Mouse (Mus musculus) kidney, postnatal 0 days (tissue): Measurements from ENCODE around the gene Cdh24. TPM values are rescaled to one million over a fixed set of nuclear protein-coding genes. Genes with fewer than 3 reads are reported as not detected.

Source experiments
- ATAC-seq: fragments of 200-750 bp; cut with Nextera tagmentation; replicated peaks from 2 replicates; pipeline ENCODE4 v1.8.0; 2017; ENCODE audit warnings: low read depth, moderate number of reproducible peaks, moderate TSS enrichment, moderate library complexity; ENCODE audit not compliant: low FRiP score
- DNase-seq: peaks from one replicate; pipeline ENCODE4 v3.0.0-alpha.2; 2016; ENCODE audit warnings: low spot score
- H3K27ac ChIP-seq: fragments of 300-500 bp; sonication (generic); 2 replicates; pipeline ENCODE4 v1.5.1; 2014; ENCODE audit warnings: mild to moderate bottlenecking
- H3K27me3 ChIP-seq: fragments of 300-500 bp; sonication (generic); 2 replicates; pipeline ENCODE4 v1.6.1; 2014; ENCODE audit warnings: low read length, mixed read lengths; ENCODE audit not compliant: insufficient read depth
- H3K36me3 ChIP-seq: fragments of 300-500 bp; sonication (generic); 2 replicates; pipeline ENCODE4 v1.6.1; 2014; ENCODE audit warnings: low read length, mixed read lengths; ENCODE audit not compliant: insufficient read depth
- H3K4me1 ChIP-seq: fragments of 300-500 bp; sonication (generic); replicated peaks from 2 replicates; pipeline ENCODE4 v1.6.1; 2014; ENCODE audit warnings: antibody characterized with exemption, low read length, mixed read lengths; ENCODE audit not compliant: insufficient read depth
- H3K4me2 ChIP-seq: fragments of 300-500 bp; sonication (generic); 2 replicates; pipeline ENCODE4 v1.6.1; 2014; ENCODE audit warnings: mild to moderate bottlenecking, low read length, moderate library complexity, mixed read lengths
- H3K4me3 ChIP-seq: fragments of 300-500 bp; sonication (generic); replicated peaks from 2 replicates; pipeline ENCODE4 v1.5.1; 2014; ENCODE audit warnings: low read depth, low read length
- H3K9ac ChIP-seq: fragments of 300-500 bp; sonication (generic); 2 replicates; pipeline ENCODE4 v1.6.1; 2014; ENCODE audit warnings: low read depth, low read length
- H3K9me3 ChIP-seq: fragments of 300-500 bp; sonication (generic); replicated peaks from 2 replicates; pipeline ENCODE4 v1.6.1; 2016; ENCODE audit warnings: low read length, inconsistent platforms, mixed read lengths
- CTCF ChIP-seq: IDR thresholded peaks from 2 replicates; pipeline ENCODE4 v1.5.1; 2016; ENCODE audit warnings: antibody characterized with exemption, low read depth, mild to moderate bottlenecking, moderate library complexity
- WGBS: fragments of 180-500 bp; shearing (Covaris S2); extraction: QIAGEN DNeasy Blood & Tissue Kit; methylation state at CpG from one replicate; pipeline ENCODE4 v1.1.7; 2014; 5-methylcytosine and 5-hydroxymethylcytosine counted together
- polyA plus RNA-seq: library from polyadenylated mRNA; unstranded; fragments of >200 nt; fragmentation: Nextera tagmentation; extraction: Ambion mirVana; gene quantifications from 2 replicates; pipeline ENCODE4 v1.2.1, GENCODE M21; 2015

Gene Cdh24
- polyA plus RNA-seq, 1 experiment from 2014 or later = 1.4 TPM

- no peak for ATAC-seq
- H3K4me3 ChIP-seq = no peak overlapping the region
- H3K27me3 ChIP-seq = no peaks in the 10 kb centered on the region
- H3K36me3 ChIP-seq = peaks cover 72% of the 10 kb centered on the region
- H3K4me1 ChIP-seq = no peaks in the 10 kb centered on the region
- H3K9me3 ChIP-seq = no peaks in the 10 kb centered on the region
- TF ChIP-seq CTCF = no peak
- no peak overlapping the region for H3K4me2 ChIP-seq
- no peak for DNase-seq
- no peak overlapping the region for H3K9ac ChIP-seq
- H3K27ac ChIP-seq = no peak overlapping the region
- WGBS = 92% methylated on average over 17 of the region's 17 CpGs
These were observed 5.3 kb upstream of the Cdh24 start for GRCm38 (mm10) chr14:54646455-54646854.

GRCm38 (mm10) chr14:54644294-54644693 is 3.1 kb upstream of the Cdh24 start:
- Histone ChIP-seq H3K27ac (no peak overlapping the region), H3K4me3 (no peak overlapping the region), H3K4me2 (no peak overlapping the region), H3K9me3 (no peaks in the 10 kb centered on the region), H3K36me3 (peaks cover 59% of the 10 kb centered on the region), H3K9ac (no peak overlapping the region), H3K4me1 (no peaks in the 10 kb centered on the region; the same call in 1 of the 2 replicates), H3K27me3 (no peaks in the 10 kb centered on the region)
- TF ChIP-seq CTCF = no peak
- ATAC-seq = no peak
- no peak for DNase-seq
- WGBS = 85% methylated on average over 9 of the region's 9 CpGs

GRCm38 (mm10) chr14:54643011-54643410 is 1.8 kb upstream of the Cdh24 start:
- Histone ChIP-seq H3K27ac (no peak overlapping the region), H3K4me3 (no peak overlapping the region), H3K4me1 (no peaks in the 10 kb centered on the region; the same call in 1 of the 2 replicates), H3K27me3 (no peaks in the 10 kb centered on the region), H3K36me3 (peaks cover 49% of the 10 kb centered on the region), H3K9me3 (no peaks in the 10 kb centered on the region), H3K9ac (no peak overlapping the region), H3K4me2 (no peak overlapping the region)
- 83% methylated on average over 2 of the region's 2 CpGs for WGBS
- DNase-seq = no peak
- no peak for TF ChIP-seq CTCF
- no peak for ATAC-seq

GRCm38 (mm10) chr14:54642224-54642944 is 1.2 kb upstream of the Cdh24 start:
- 79% methylated on average over 25 of the region's 25 CpGs for WGBS
- Histone ChIP-seq H3K9me3 (no peaks in the 10 kb centered on the region), H3K27ac (no peak overlapping the region), H3K4me1 (no peaks in the 10 kb centered on the region; the same call in 1 of the 2 replicates), H3K27me3 (no peaks in the 10 kb centered on the region), H3K36me3 (peaks cover 48% of the 10 kb centered on the region), H3K4me3 (no peak overlapping the region), H3K9ac (no peak overlapping the region), H3K4me2 (no peak overlapping the region)
- ATAC-seq = no peak
- no peak for DNase-seq
- TF ChIP-seq CTCF = no peak

GRCm38 (mm10) chr14:54640946-54641304 is 239 bp downstream of the Cdh24 start, which contains the start of gene Gm17606:
Gene Gm17606 (plus strand): TSS chr14:54640952.
- no peak for TF ChIP-seq CTCF
- peaks cover 41% of the 10 kb centered on the region for H3K36me3 ChIP-seq
- H3K9me3 ChIP-seq = no peaks in the 10 kb centered on the region
- peak within 1 kb of the TSS; percentile 99 for H3K4me2 ChIP-seq
- H3K9ac ChIP-seq = peak within 1 kb of the TSS; percentile 78
- no peaks in the 10 kb centered on the region; the same call in 1 of the 2 replicates for H3K4me1 ChIP-seq
- peak within 1 kb of the TSS; percentile 60; the same call in 1 of the 2 replicates for H3K27ac ChIP-seq
- DNase-seq (peak; percentile 22), ATAC-seq (no peak)
- no peaks in the 10 kb centered on the region for H3K27me3 ChIP-seq
- peak within 1 kb of the TSS; percentile 66 for H3K4me3 ChIP-seq
- 0% methylated on average over 18 of the region's 28 CpGs for WGBS

- Histone ChIP-seq H3K9me3 (no peaks in the 10 kb centered on the region), H3K27me3 (no peaks in the 10 kb centered on the region), H3K4me2 (peak overlapping the region; percentile 30), H3K9ac (no peak overlapping the region), H3K4me3 (0 out of 2 replicates have a peak overlapping the region, but pooled peaks have one; percentile 4), H3K36me3 (peaks cover 33% of the 10 kb centered on the region), H3K27ac (no peak overlapping the region), H3K4me1 (no peaks in the 10 kb centered on the region; the same call in 1 of the 2 replicates)
- no peak for TF ChIP-seq CTCF
- 29% methylated on average over 4 of the region's 4 CpGs for WGBS
- ATAC-seq (no peak), DNase-seq (no peak)
These were observed 1.0 kb downstream of the Cdh24 start for GRCm38 (mm10) chr14:54640121-54640520.

- no peak overlapping the region for H3K9ac ChIP-seq
- no peak for ATAC-seq
- no peaks in the 10 kb centered on the region; the same call in 1 of the 2 replicates for H3K4me1 ChIP-seq
- no peaks in the 10 kb centered on the region for H3K27me3 ChIP-seq
- 67% methylated on average over 5 of the region's 5 CpGs for WGBS
- H3K4me2 ChIP-seq = no peak overlapping the region
- peaks cover 16% of the 10 kb centered on the region for H3K36me3 ChIP-seq
- no peak overlapping the region for H3K4me3 ChIP-seq
- peak; percentile 33; the same call in 1 of the 2 replicates for TF ChIP-seq CTCF
- no peak overlapping the region for H3K27ac ChIP-seq
- DNase-seq = no peak
- no peaks in the 10 kb centered on the region for H3K9me3 ChIP-seq
These were observed 3.0 kb downstream of the Cdh24 start for GRCm38 (mm10) chr14:54638210-54638609.
